Comparison of ENCODE assay signal across 1 mouse cellular context in the genomic region with DNA sequence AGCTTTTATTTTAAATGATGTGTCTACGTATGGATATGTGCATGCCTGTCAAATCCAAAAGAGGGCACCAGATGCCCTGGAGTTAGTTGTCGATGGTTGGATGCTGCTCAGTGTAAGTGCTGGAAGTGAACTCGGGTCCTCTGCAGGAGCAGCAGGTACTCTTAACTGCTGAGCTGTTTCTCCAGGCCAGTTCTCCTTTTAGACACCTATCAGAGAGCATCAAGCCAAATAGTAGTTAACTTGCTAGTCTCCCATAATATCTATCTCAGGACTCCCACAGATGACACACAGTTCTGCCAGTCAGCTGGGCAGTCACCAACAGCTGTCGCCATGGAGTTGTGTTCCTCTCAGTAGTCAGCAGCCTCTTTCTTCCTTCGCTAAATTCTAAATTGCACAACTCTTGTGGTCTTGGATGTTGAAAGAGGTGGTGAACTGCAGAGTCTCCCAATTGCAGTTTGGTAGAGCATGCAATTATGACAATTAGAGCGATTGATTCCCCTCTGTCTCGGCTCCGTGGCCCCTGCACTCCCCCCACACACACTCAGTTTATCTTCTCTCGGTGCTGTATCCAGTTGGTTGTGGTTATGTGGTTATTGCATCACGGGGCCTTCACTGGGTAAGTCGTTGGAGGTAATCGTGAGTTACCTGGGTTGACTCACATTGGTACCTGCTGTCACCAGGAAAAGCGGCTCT.
TF ChIP-seq lines count a peak whose summit lies in the region.

No protein-coding gene starts in this region.

TF ChIP-seq in CH12.LX, 34 proteins besides CTCF, POLR2A, EP300 and RAD21:
- no peak for TF ChIP-seq MAZ (IDR thresholded peaks at IDR 0.05; ENCODE audit: low read depth, low read length)
- TF ChIP-seq POLR2AphosphoS2 (IDR thresholded peaks at IDR 0.05; ENCODE audit: low read depth, low read length) = no peak
- TF ChIP-seq CHD2 (IDR thresholded peaks at IDR 0.05; ENCODE audit: low read length) = no peak
- TF ChIP-seq SMC3 (IDR thresholded peaks at IDR 0.05; ENCODE audit: low read depth, low read length) = no peak
- no peak for TF ChIP-seq SIN3A (IDR thresholded peaks at IDR 0.05; ENCODE audit: low read length)
- TF ChIP-seq MEF2A (IDR thresholded peaks at IDR 0.05; ENCODE audit: borderline replicate concordance, low read depth, low read length) = no peak
